Comparison of ENCODE assay signal across 18 mouse cellular contexts in the genomic region with DNA sequence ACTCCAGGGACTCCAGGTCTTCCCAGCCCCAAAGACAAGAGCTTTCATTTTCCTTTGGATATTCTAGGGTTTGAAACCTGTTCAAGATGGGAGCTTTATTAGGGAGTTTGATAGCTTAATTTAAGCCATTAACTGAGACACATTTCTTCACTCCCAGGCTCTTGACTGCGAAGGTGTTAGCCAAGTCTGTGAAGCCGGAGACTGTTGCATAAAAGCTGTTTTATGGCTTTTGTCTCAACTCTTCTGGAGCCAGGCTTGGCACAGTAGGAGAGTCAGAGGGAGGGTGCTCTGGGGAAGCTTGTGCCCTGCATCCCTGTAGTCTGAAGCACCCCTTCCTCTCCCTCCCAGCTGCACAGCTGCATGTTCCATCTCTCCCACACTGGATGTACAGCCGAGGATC.
"Had no signal": no experiment of that assay in that cellular context is flagged by ENCODE, and none has a peak within 500 bp of the region (broad histone marks: within the 10 kb centered on the region; RNA-seq: fewer than 3 reads in every experiment).

No protein-coding gene starts in this region.

- DNase-seq: lung, adult 18-20 months; lung, embryonic 14.5 days; lung, postnatal 4 days; midbrain, embryonic 14.5 days; retina, postnatal 1 day; right cerebral cortex, adult 18-20 months; right cerebral cortex, postnatal 25 days; right cerebral cortex, postnatal 4 days; thymus, adult 18-20 months; thymus, postnatal 14 days; thymus, postnatal 36 days had no signal

- H3K4me2 ChIP-seq: lung, embryonic 14.5 days; midbrain, embryonic 12.5 days; neural tube, embryonic 13.5 days; neural tube, embryonic 15.5 days; stomach, embryonic 15.5 days had no signal

- H3K9me3 ChIP-seq: midbrain, embryonic 10.5 days; midbrain, embryonic 12.5 days; neural tube, embryonic 13.5 days; neural tube, embryonic 15.5 days; stomach, embryonic 15.5 days had no signal

- H3K27ac ChIP-seq: midbrain, embryonic 10.5 days; midbrain, embryonic 12.5 days; neural tube, embryonic 13.5 days; neural tube, embryonic 15.5 days; stomach, embryonic 15.5 days had no signal

- ATAC-seq: midbrain, embryonic 16.5 days had no signal

- H3K4me1 ChIP-seq: neural tube, embryonic 13.5 days; neural tube, embryonic 15.5 days had no signal

- H3K36me3 ChIP-seq: midbrain, embryonic 10.5 days; midbrain, embryonic 12.5 days; neural tube, embryonic 13.5 days; neural tube, embryonic 15.5 days; stomach, embryonic 15.5 days had no signal

- H3K4me3 ChIP-seq: midbrain, embryonic 10.5 days; midbrain, embryonic 12.5 days; myocyte; neural tube, embryonic 13.5 days; neural tube, embryonic 15.5 days; stomach, embryonic 15.5 days had no signal

- H3K27me3 ChIP-seq: midbrain, embryonic 12.5 days; neural tube, embryonic 13.5 days; neural tube, embryonic 15.5 days; stomach, embryonic 15.5 days had no signal

- H3K9ac ChIP-seq: lung, embryonic 14.5 days; midbrain, embryonic 12.5 days; neural tube, embryonic 13.5 days; neural tube, embryonic 15.5 days; stomach, embryonic 15.5 days had no signal
